Mouse (Mus musculus) lung, postnatal 25 days (tissue): ENCODE measurements around the gene Scyl1.
A peak's percentile ranks its signal among the peaks of the same experiment; 100 is the strongest.

Source experiments
- DNase-seq: peaks from one replicate; pipeline ENCODE4 v3.0.0; 2022; ENCODE audit warnings: low spot score

Scyl1 gene

GRCm38 (mm10) chr19:5741641-5742240 is 29.5 kb downstream of the Scyl1 start:
- peak; percentile 74 for DNase-seq

GRCm38 (mm10) chr19:5740320-5741317 is 30.6 kb downstream of the Scyl1 start, which contains the start of gene Ltbp3:
Gene Ltbp3, plus strand, starts transcription at chr19:5740904.
- DNase-seq = peak; percentile 78

GRCm38 (mm10) chr19:5739446-5739845 is 31.8 kb downstream of the Scyl1 start:
- DNase-seq = no peak

- no peak for DNase-seq
Measured at GRCm38 (mm10) chr19:5734325-5734724, 36.9 kb downstream of the Scyl1 start.

- peak; percentile 94 for DNase-seq
Measured at GRCm38 (mm10) chr19:5731264-5731978, 39.8 kb downstream of the Scyl1 start.

GRCm38 (mm10) chr19:5730314-5731186 is 40.7 kb downstream of the Scyl1 start:
- no peak for DNase-seq

GRCm38 (mm10) chr19:5729444-5729815 is 41.8 kb downstream of the Scyl1 start, which contains the start of gene Fam89b:
Gene Fam89b, minus strand, starts transcription at chr19:5729653.
- peak; percentile 92 for DNase-seq

- no peak for DNase-seq
Measured at GRCm38 (mm10) chr19:5728631-5729443, 42.4 kb downstream of the Scyl1 start.

GRCm38 (mm10) chr19:5727701-5728100 is 43.5 kb downstream of the Scyl1 start:
- DNase-seq = peak; percentile 89

- no peak for DNase-seq
Measured at GRCm38 (mm10) chr19:5726961-5727578, 44.1 kb downstream of the Scyl1 start.

GRCm38 (mm10) chr19:5725767-5726515 is 45.3 kb downstream of the Scyl1 start, which contains the start of gene Ehbp1l1:
Gene Ehbp1l1, minus strand, starts transcription at chr19:5726317.
- DNase-seq = peak; percentile 70

- no peak for DNase-seq
Measured at GRCm38 (mm10) chr19:5725029-5725707, 46.1 kb downstream of the Scyl1 start.

GRCm38 (mm10) chr19:5724549-5724941 is 46.7 kb downstream of the Scyl1 start:
- DNase-seq = peak; percentile 89

GRCm38 (mm10) chr19:5723934-5724548 is 47.2 kb downstream of the Scyl1 start:
- DNase-seq = no peak

GRCm38 (mm10) chr19:5722848-5723425 is 48.3 kb downstream of the Scyl1 start:
- no peak for DNase-seq

- no peak for DNase-seq
Measured at GRCm38 (mm10) chr19:5721233-5721632, 50.0 kb downstream of the Scyl1 start.

- no peak for DNase-seq
Measured at GRCm38 (mm10) chr19:5716955-5717354, 54.3 kb downstream of the Scyl1 start.
